Mouse (Mus musculus): Measurements from ENCODE around the gene Cdk6. TPM values are rescaled to one million over a fixed set of nuclear protein-coding genes. Genes with fewer than 3 reads are reported as not detected.

Cdk6 gene
- polyA plus RNA-seq, 1 experiment from 2014 or later, result 18.0 TPM

Other genes starting within 250 kb of the Cdk6 start
- 32.5 and 35.5 TPM in 2 replicates for gene Fam133b, start 202.3 kb downstream of the Cdk6 start, polyA plus RNA-seq (2015; fragmentation: Nextera tagmentation; extraction: Ambion mirVana)
- 4.1 and 4.3 TPM in 2 replicates for gene 1700109H08Rik, start 230.1 kb downstream of the Cdk6 start, polyA plus RNA-seq (2015; fragmentation: Nextera tagmentation; extraction: Ambion mirVana)

Measured in midbrain, embryonic 13.5 days (tissue).